Mouse (Mus musculus) thymus, adult 2 months (tissue): Measurements from ENCODE around the gene Arih2. TPM values are rescaled to one million over a fixed set of nuclear protein-coding genes. Genes with fewer than 3 reads are reported as not detected.

ENCODE experiments used
- DNase-seq: peaks from one replicate; pipeline ENCODE4 v3.0.0; 2021
- H3K27ac ChIP-seq: fragments of 200-500 bp; 2 replicates; pipeline ENCODE4 v1.5.1; 2012; ENCODE audit warnings: low read length, control low read depth; ENCODE audit not compliant: control insufficient read depth, insufficient read depth
- H3K27me3 ChIP-seq: fragments of 200-500 bp; 2 replicates; pipeline ENCODE4 v1.6.1; 2012; ENCODE audit warnings: mild to moderate bottlenecking, low read length, moderate library complexity, mixed read lengths; ENCODE audit not compliant: control insufficient read depth, insufficient read depth
- H3K36me3 ChIP-seq: fragments of 200-500 bp; 2 replicates; pipeline ENCODE4 v1.6.1; 2012; ENCODE audit warnings: mild to moderate bottlenecking, low read length, moderate library complexity; ENCODE audit not compliant: control insufficient read depth, insufficient read depth
- H3K4me1 ChIP-seq: fragments of 200-500 bp; replicated peaks from 2 replicates; pipeline ENCODE4 v1.6.1; 2012; ENCODE audit warnings: low read length; ENCODE audit not compliant: control insufficient read depth, insufficient read depth
- H3K4me3 ChIP-seq: fragments of 200-500 bp; 2 replicates; pipeline ENCODE4 v1.5.1; 2012; ENCODE audit warnings: mild to moderate bottlenecking, low read length, control low read depth, moderate library complexity; ENCODE audit not compliant: control insufficient read depth, insufficient read depth
- CTCF ChIP-seq: fragments of 200-500 bp; IDR thresholded peaks from 2 replicates; pipeline ENCODE4 v1.5.1; 2012; ENCODE audit warnings: mild to moderate bottlenecking, control low read depth, low read length, moderate library complexity, borderline replicate concordance; ENCODE audit not compliant: control insufficient read depth, poor library complexity, insufficient read depth; ENCODE audit errors: extremely low read depth
- POLR2A ChIP-seq: fragments of 200-500 bp; IDR thresholded peaks from 2 replicates; pipeline ENCODE4 v1.6.1; 2012; ENCODE audit warnings: mild to moderate bottlenecking, low read length, control low read depth, moderate library complexity; ENCODE audit not compliant: control insufficient read depth, poor library complexity, insufficient read depth; ENCODE audit errors: extremely low read depth
- WGBS: fragments of 180-500 bp; shearing (Covaris S2); methylation state at CpG from one replicate; pipeline ENCODE4 v1.1.7; 2018; 5-methylcytosine and 5-hydroxymethylcytosine counted together
- polyA plus RNA-seq: library from polyadenylated mRNA; depleted of rRNA; stranded (reverse); fragments of >200 nt; gene quantifications from 2 replicates; pipeline ENCODE4 v1.2.3, GENCODE M21; 2012

Arih2 gene
- polyA plus RNA-seq, 1 experiment = 63.0 TPM

DNA sequence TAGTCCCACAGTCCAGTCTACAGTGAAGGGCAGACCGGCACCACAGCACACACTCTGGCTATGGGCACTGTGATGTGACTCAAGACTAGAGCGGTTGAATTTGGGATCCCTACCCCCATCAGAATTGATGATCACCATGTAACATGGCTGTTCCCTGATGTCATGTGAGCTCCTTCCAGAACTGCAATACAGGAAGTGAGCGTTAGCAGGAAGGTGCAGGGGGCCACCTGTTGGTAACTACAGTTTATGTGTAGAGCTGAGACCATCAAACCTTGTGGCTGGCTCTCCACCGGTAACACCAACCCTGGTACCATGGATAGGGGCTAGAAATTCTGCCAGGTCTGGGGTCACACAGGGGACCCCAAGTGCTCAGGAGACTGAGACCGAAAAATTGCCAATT lies 60.0 kb downstream of the Arih2 start:
- no peak overlapping the region for H3K4me3 ChIP-seq
- no peaks in the 10 kb centered on the region for H3K27me3 ChIP-seq
- DNase-seq = peak; percentile 39
- no peak overlapping the region for H3K27ac ChIP-seq
- 69% methylated on average over 5 of the region's 5 CpGs for WGBS
- peaks cover 2% of the 10 kb centered on the region; the same call in 1 of the 2 replicates for H3K4me1 ChIP-seq
- TF ChIP-seq POLR2A = no peak
- TF ChIP-seq CTCF = no peak
- H3K36me3 ChIP-seq = no peaks in the 10 kb centered on the region

GRCm38 (mm10) chr9:108587571-108588180 lies 61.5 kb downstream of the Arih2 start:
- TF ChIP-seq CTCF (no peak), POLR2A (no peak)
- Histone ChIP-seq H3K36me3 (no peaks in the 10 kb centered on the region), H3K27ac (no peak overlapping the region), H3K4me3 (no peak overlapping the region), H3K27me3 (no peaks in the 10 kb centered on the region), H3K4me1 (peaks cover 2% of the 10 kb centered on the region; the same call in 1 of the 2 replicates)
- DNase-seq = no peak
- 87% methylated on average over 14 of the region's 14 CpGs for WGBS

- WGBS = 95% methylated on average over 5 of the region's 5 CpGs
- Histone ChIP-seq H3K4me1 (peaks cover 19% of the 10 kb centered on the region), H3K4me3 (peak overlapping the region; percentile 63; the same call in 1 of the 2 replicates)
Measured at GRCm38 (mm10) chr9:108579344-108579690, 69.9 kb downstream of the Arih2 start.

DNA sequence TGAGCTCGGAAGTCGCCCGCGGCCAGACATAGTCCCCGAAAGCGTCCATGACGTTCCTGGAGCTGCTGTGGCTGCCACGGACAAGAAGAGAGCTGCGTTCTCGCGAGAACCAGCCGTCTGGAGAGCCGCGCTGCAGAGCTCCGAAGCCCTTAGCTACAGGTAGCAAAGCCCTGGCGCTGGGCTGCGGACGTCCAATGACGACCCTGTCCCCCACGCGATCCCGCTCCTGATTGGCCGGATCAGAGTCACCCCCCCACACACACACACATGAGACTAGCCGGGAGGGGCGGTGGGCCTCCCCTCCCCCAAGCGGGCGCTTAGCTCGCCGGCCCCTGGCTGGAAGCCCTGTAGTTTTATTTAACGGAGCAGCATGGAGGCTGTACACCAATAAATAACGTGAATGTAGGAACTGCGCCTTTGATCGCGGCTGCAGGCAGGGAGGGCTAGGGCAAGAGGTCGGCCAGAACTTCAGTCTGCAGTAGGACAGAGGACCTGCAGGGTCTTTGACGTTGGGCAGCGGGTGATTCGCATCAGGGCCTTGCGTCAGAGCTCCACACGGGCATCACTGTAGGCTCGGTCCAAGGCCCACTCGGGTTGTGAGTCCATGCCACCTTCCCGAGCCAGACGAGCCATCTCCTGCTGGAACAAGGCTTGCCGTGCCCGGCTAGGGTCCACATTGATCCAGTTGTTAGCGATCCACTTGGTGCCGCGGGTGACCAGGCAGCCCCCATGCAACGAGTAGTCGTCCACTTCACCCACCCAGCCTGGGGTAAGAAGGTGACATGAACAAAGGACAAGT lies 70.4 kb downstream of the Arih2 start, which contains the start of gene Wdr6:
TSS of gene Wdr6 (minus strand) at position 195 of the 799 bp plus-strand sequence.
- Histone ChIP-seq H3K27me3 (no peaks in the 10 kb centered on the region), H3K36me3 (no peaks in the 10 kb centered on the region), H3K27ac (peak within 1 kb of the TSS; percentile 27), H3K4me1 (peaks cover 19% of the 10 kb centered on the region), H3K4me3 (peak within 1 kb of the TSS; percentile 63)
- WGBS = 12% methylated on average over 51 of the region's 51 CpGs
- DNase-seq = peak; percentile 91
- TF ChIP-seq POLR2A (peak; percentile 75), CTCF (peak; percentile 61; the same call in 1 of the 2 replicates)

More at GRCm38 (mm10) chr9:108579344-108579690, 69.9 kb downstream of the Arih2 start:
- no peak for DNase-seq
- Histone ChIP-seq H3K27ac (no peak overlapping the region), H3K36me3 (no peaks in the 10 kb centered on the region), H3K27me3 (no peaks in the 10 kb centered on the region)
- TF ChIP-seq CTCF = no peak
- TF ChIP-seq POLR2A = no peak

- Histone ChIP-seq H3K27me3 (no peaks in the 10 kb centered on the region), H3K4me1 (peaks cover 19% of the 10 kb centered on the region), H3K27ac (peak overlapping the region; percentile 17; the same call in 1 of the 2 replicates), H3K36me3 (peaks cover 5% of the 10 kb centered on the region; the same call in 1 of the 2 replicates), H3K4me3 (peak overlapping the region; percentile 63)
- TF ChIP-seq POLR2A (no peak), CTCF (no peak)
- DNase-seq = peak; percentile 45
- 2% methylated on average over 24 of the region's 24 CpGs for WGBS
Measured at GRCm38 (mm10) chr9:108577934-108578544, 71.1 kb downstream of the Arih2 start.

- peaks cover 19% of the 10 kb centered on the region for H3K4me1 ChIP-seq
- no peaks in the 10 kb centered on the region for H3K27me3 ChIP-seq
- WGBS = 58% methylated on average over 6 of the region's 6 CpGs
- peaks cover 9% of the 10 kb centered on the region for H3K36me3 ChIP-seq
- no peak overlapping the region for H3K4me3 ChIP-seq
- no peak overlapping the region for H3K27ac ChIP-seq
- TF ChIP-seq POLR2A (no peak), CTCF (no peak)
- DNase-seq = no peak
Measured at GRCm38 (mm10) chr9:108577025-108577424, 72.2 kb downstream of the Arih2 start.
